In the genomic region with DNA sequence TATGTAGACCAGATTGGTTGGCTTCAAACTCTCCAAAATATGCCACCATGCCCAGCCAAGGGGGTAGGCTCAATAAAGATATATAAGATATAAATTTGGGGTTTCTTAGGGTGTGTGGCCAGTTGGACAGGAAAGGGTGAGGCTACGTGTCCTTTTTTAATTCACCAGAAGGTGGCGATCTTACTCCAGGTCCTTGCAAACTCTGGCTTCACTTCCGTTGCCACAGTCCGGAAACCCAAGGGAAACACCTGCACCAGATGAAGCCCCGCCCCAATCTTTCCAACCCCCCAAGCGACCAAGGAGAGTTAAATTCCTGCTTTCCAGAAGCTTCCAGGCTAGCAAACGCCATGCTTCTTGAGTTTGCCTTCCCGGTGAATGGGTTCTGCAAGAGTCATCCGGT, we compare ENCODE assay signal across 8 mouse cellular contexts. TPM values are rescaled to one million over a fixed set of nuclear protein-coding genes. Genes with fewer than 3 reads are reported as not detected.
DNase-seq lines count a peak whose midpoint lies in the region; ATAC-seq and TF ChIP-seq lines count a peak whose summit lies in the region.

No protein-coding gene starts in this region.

- no peaks in the 10 kb centered on the region for H3K4me1 ChIP-seq in hindbrain, embryonic 14.5 days (replicated peaks; ENCODE audit: control insufficient read depth, insufficient read depth, low read length)
- H3K4me1 ChIP-seq in megakaryocyte, embryonic 14.5 days, result peaks cover 66% of the 10 kb centered on the region

- no peaks in the 10 kb centered on the region for H3K27me3 ChIP-seq in hindbrain, embryonic 14.5 days (ENCODE audit: control insufficient read depth, insufficient read depth, low read length)
- H3K27me3 ChIP-seq in megakaryocyte, embryonic 14.5 days (replicated peaks), result no peaks in the 10 kb centered on the region

- no peaks in the 10 kb centered on the region for H3K9me3 ChIP-seq in hindbrain, embryonic 14.5 days (ENCODE audit: control insufficient read depth, low read length)
- no peaks in the 10 kb centered on the region; the same call in 1 of the 2 replicates for H3K9me3 ChIP-seq in megakaryocyte, embryonic 14.5 days

- peak; percentile 80 for DNase-seq in layer of hippocampus, adult 11-12 months (ENCODE audit: low spot score)
- DNase-seq in layer of hippocampus, adult 9-10 months (ENCODE audit: low spot score), result no peak
- peak; percentile 77 for DNase-seq in brain, embryonic 14.5 days (ENCODE audit: low read depth)
- DNase-seq in gastrocnemius, adult 18-20 months (ENCODE audit: low spot score), result peak; percentile 83
- peak; percentile 80 for DNase-seq in hindbrain, embryonic 14.5 days (ENCODE audit: low spot score)
- peak; percentile 69 to 79 for DNase-seq in left cerebral cortex, postnatal 10 days (ENCODE audit: extremely low spot score in 1 of 2, low spot score in 2 of 2)
- DNase-seq in right cerebral cortex, postnatal 4 days, result peak; percentile 43

- H3K27ac ChIP-seq in hindbrain, embryonic 14.5 days, result no peak overlapping the region

- ATAC-seq in hindbrain, embryonic 14.5 days (ENCODE audit: low FRiP score), result 0 out of 2 replicates have a peak, but pooled peaks have one; percentile 34

- H3K4me2 ChIP-seq in hindbrain, embryonic 14.5 days (replicated peaks), result no peak overlapping the region

- no peaks in the 10 kb centered on the region for H3K36me3 ChIP-seq in hindbrain, embryonic 14.5 days (replicated peaks; ENCODE audit: control insufficient read depth, insufficient read depth)
- H3K36me3 ChIP-seq in megakaryocyte, embryonic 14.5 days (replicated peaks; ENCODE audit: low read length), result peaks cover 13% of the 10 kb centered on the region

- WGBS in hindbrain, embryonic 14.5 days, result 20% methylated on average over 9 of the region's 9 CpGs

- TF ChIP-seq POLR2A in brain, embryonic 14.5 days (IDR thresholded peaks at IDR 0.05; ENCODE audit: borderline replicate concordance, extremely low read depth, insufficient read depth, insufficient read length, poor library complexity, severe bottlenecking), result no peak

- no peak overlapping the region for H3K4me3 ChIP-seq in hindbrain, embryonic 14.5 days (replicated peaks; ENCODE audit: low read length)
- H3K4me3 ChIP-seq in megakaryocyte, embryonic 14.5 days (replicated peaks), result peak overlapping the region; percentile 85

- TF ChIP-seq CTCF in brain, embryonic 14.5 days (IDR thresholded peaks at IDR 0.05; ENCODE audit: borderline replicate concordance, extremely low read depth, insufficient read depth, insufficient read length), result peak; percentile 76

- H3K9ac ChIP-seq in hindbrain, embryonic 14.5 days, result no peak overlapping the region

- intact Hi-C loops in left cerebral cortex, postnatal 10 days (cut with DNase I), result loop anchor here (2.0 kb wide), 2 partner anchors 33 to 69 kb away; no protein-coding TSS in a partner anchor

RNA-seq across cellular contexts. Expression of a gene that starts 0.4 kb away (rescaled TPM):
- 28.4 and 29.1 TPM in 2 replicates for polyA plus RNA-seq in brain, embryonic 14.5 days (2012; rRNA removed)
- total RNA-seq in gastrocnemius, adult 18-20 months (2021), result 10 to 100 TPM; 21.6 to 31.7 TPM
- polyA plus RNA-seq in hindbrain, embryonic 14.5 days (2014; fragmentation: Nextera tagmentation; extraction: Ambion mirVana), result 21.7 and 22.1 TPM in 2 replicates
- 10 to 100 TPM; 67.3 to 85.0 TPM for total RNA-seq in left cerebral cortex, postnatal 10 days (2021)
- polyA plus RNA-seq in megakaryocyte, embryonic 14.5 days (2012; ENCODE audit: insufficient read depth, low replicate concordance), result 55.5 and 121 TPM in 2 replicates

RNA-seq across cellular contexts. Expression of a gene that starts 46.4 kb away (rescaled TPM):
- 18.6 and 20.1 TPM in 2 replicates for polyA plus RNA-seq in brain, embryonic 14.5 days (2012; rRNA removed)
- total RNA-seq in gastrocnemius, adult 18-20 months (2021), result 100 to 1,000 TPM; 152 to 154 TPM
- 38.5 and 38.7 TPM in 2 replicates for polyA plus RNA-seq in hindbrain, embryonic 14.5 days (2014; fragmentation: Nextera tagmentation; extraction: Ambion mirVana)
- 10 to 100 TPM; 11.5 to 11.6 TPM for total RNA-seq in left cerebral cortex, postnatal 10 days (2021)
- 104 and 232 TPM in 2 replicates for polyA plus RNA-seq in megakaryocyte, embryonic 14.5 days (2012; ENCODE audit: insufficient read depth, low replicate concordance)

RNA-seq across cellular contexts. Expression of a gene that starts 59.7 kb away (rescaled TPM):
- polyA plus RNA-seq in brain, embryonic 14.5 days (2012; rRNA removed), result 2.6 and 3.1 TPM in 2 replicates
- total RNA-seq in gastrocnemius, adult 18-20 months (2021), result 100 to 1,000 TPM; 310 to 354 TPM
- 0.47 and 1.7 TPM in 2 replicates for polyA plus RNA-seq in hindbrain, embryonic 14.5 days (2014; fragmentation: Nextera tagmentation; extraction: Ambion mirVana)
- total RNA-seq in left cerebral cortex, postnatal 10 days (2021), result 1 to 10 TPM in 1 of 2 experiments, under 1 TPM in 1; 0.99 to 1.1 TPM
- polyA plus RNA-seq in megakaryocyte, embryonic 14.5 days (2012; ENCODE audit: insufficient read depth, low replicate concordance), result 0.82 TPM in 1 of 2 replicates, not detected in the other
